Comparison of ENCODE assay signal across 8 mouse cellular contexts in the genomic region with DNA sequence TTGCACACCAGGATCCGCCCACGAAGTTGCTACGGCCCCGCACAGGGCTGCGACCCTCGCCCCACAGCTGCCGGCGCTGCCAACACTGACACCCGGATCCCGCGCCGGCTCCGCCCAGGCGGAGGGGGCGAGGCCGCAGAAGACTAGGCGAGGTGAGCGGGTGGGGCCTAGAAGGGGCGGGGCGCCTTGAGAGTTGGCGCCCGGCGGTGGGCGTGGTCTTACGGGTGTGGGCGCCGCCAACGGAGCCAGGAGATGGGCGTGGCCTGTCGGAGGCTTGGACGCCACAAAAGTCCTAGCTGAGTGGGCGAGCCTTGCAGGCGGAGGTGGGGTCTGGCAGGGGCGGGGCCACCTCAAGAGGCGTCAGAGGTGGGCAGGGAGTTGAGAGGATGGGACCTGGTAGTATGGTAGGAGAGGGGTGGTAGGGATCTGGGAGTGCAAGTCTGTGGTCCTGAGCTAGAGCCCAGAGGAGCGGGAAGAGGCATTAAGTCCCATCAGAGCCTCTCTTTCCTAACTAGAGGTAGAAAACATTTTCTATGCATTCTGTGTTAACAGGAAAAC. TPM values are rescaled to one million over a fixed set of nuclear protein-coding genes. Genes with fewer than 3 reads are reported as not detected.
A peak's percentile ranks its signal among the peaks of the same experiment; 100 is the strongest.
DNase-seq lines count a peak whose midpoint lies in the region; ATAC-seq and TF ChIP-seq lines count a peak whose summit lies in the region.

A gene (minus strand): TSS at position 158 of the 558 bp plus-strand sequence.

- H3K4me1 ChIP-seq in hindbrain, embryonic 10.5 days (replicated peaks) = peaks cover 14% of the 10 kb centered on the region
- H3K4me1 ChIP-seq in lung, postnatal 0 days (ENCODE audit: insufficient read depth, low read depth, low read length) = peaks cover 3% of the 10 kb centered on the region; the same call in 1 of the 2 replicates

- peak; percentile 88 for DNase-seq in MEL-GATA-1-ER (ENCODE audit: extremely low read depth, low read depth)
- peak; percentile 86 for DNase-seq in cerebellum, adult 8-10 months
- peak; percentile 97 for DNase-seq in hindbrain, embryonic 10.5 days (ENCODE audit: low spot score)
- peak; percentile 95 for DNase-seq in layer of hippocampus, adult 9-11 months
- DNase-seq in lung, postnatal 0 days (ENCODE audit: low spot score) = peak; percentile 98
- peak; percentile 95 for DNase-seq in ovary, postnatal 14 days (ENCODE audit: low spot score)
- DNase-seq in thymus, postnatal 14 days = peak; percentile 98

- H3K27me3 ChIP-seq in hindbrain, embryonic 10.5 days (ENCODE audit: insufficient read depth, poor library complexity, severe bottlenecking) = peaks cover 39% of the 10 kb centered on the region
- H3K27me3 ChIP-seq in lung, postnatal 0 days (replicated peaks; ENCODE audit: insufficient read depth, low read length) = no peaks in the 10 kb centered on the region

- no peaks in the 10 kb centered on the region for H3K9me3 ChIP-seq in hindbrain, embryonic 10.5 days
- H3K9me3 ChIP-seq in lung, postnatal 0 days (ENCODE audit: low read length) = no peaks in the 10 kb centered on the region

- H3K9ac ChIP-seq in lung, postnatal 0 days (replicated peaks; ENCODE audit: low read depth) = peak within 1 kb of the TSS; percentile 44

- peak within 1 kb of the TSS; percentile 82 for H3K27ac ChIP-seq in hindbrain, embryonic 10.5 days
- H3K27ac ChIP-seq in lung, postnatal 0 days (ENCODE audit: low read length) = peak within 1 kb of the TSS; percentile 85

- no peak for TF ChIP-seq EP300 in lung, postnatal 0 days (IDR thresholded peaks at IDR 0.05)

- H3K36me3 ChIP-seq in hindbrain, embryonic 10.5 days = peaks cover 8% of the 10 kb centered on the region; the same call in 1 of the 2 replicates
- H3K36me3 ChIP-seq in lung, postnatal 0 days (ENCODE audit: insufficient read depth, low read length) = no peaks in the 10 kb centered on the region

- 1% methylated on average over 36 of the region's 36 CpGs for WGBS in hindbrain, embryonic 10.5 days
- under 1% methylated on average over 34 of the region's 36 CpGs for WGBS in lung, postnatal 0 days

- no peak for TF ChIP-seq CTCF in lung, postnatal 0 days (IDR thresholded peaks at IDR 0.05)

- H3K4me2 ChIP-seq in lung, postnatal 0 days (replicated peaks; ENCODE audit: low read depth, low read length) = peak within 1 kb of the TSS; percentile 99

- H3K4me3 ChIP-seq in hindbrain, embryonic 10.5 days = peak within 1 kb of the TSS; percentile 75
- peak within 1 kb of the TSS; percentile 79 for H3K4me3 ChIP-seq in lung, postnatal 0 days (ENCODE audit: low read depth, low read length)

- ATAC-seq in frontal cortex, adult (ENCODE audit: low TSS enrichment) = peak; percentile 66
- peak; percentile 94 for ATAC-seq in lung, postnatal 0 days

RNA-seq across cellular contexts. Expression of the gene that starts here (rescaled TPM):
- 8.9 and 10.9 TPM in 2 replicates for polyA plus RNA-seq in hindbrain, embryonic 10.5 days (2016; fragmentation: Nextera tagmentation; extraction: Ambion mirVana)
- polyA plus RNA-seq in lung, postnatal 0 days (2015; fragmentation: Nextera tagmentation; extraction: Ambion mirVana) = 28.4 and 31.0 TPM in 2 replicates

Comparison
In these comparisons a context has a peak if more than half of its experiments do, and no peak if none do; other contexts are left out.
1. Peak in every context shown above with its lines: DNase-seq, ATAC-seq, H3K4me3 ChIP-seq and H3K27ac ChIP-seq.